Mouse (Mus musculus) midbrain, postnatal 0 days (tissue): Measurements from ENCODE around the gene Hgd. TPM values are rescaled to one million over a fixed set of nuclear protein-coding genes. Genes with fewer than 3 reads are reported as not detected.

ENCODE experiments used
- ATAC-seq: fragments of 200-750 bp; cut with Nextera tagmentation; 2 replicates; pipeline ENCODE4 v1.8.0; 2017; ENCODE audit warnings: moderate number of reproducible peaks, mild to moderate bottlenecking, moderate TSS enrichment, moderate library complexity; ENCODE audit not compliant: low FRiP score
- DNase-seq: peaks from one replicate; pipeline ENCODE4 v3.0.0-alpha.2; 2015; ENCODE audit warnings: low spot score
- H3K27ac ChIP-seq: fragments of 300-500 bp; sonication (generic); 2 replicates; pipeline ENCODE4 v1.5.1; 2014; ENCODE audit warnings: low read depth, mild to moderate bottlenecking, low read length, mixed read lengths
- H3K27me3 ChIP-seq: fragments of 300-500 bp; sonication (generic); 2 replicates; pipeline ENCODE4 v1.6.1; 2014; ENCODE audit warnings: low read length, control low read depth, mixed read lengths; ENCODE audit not compliant: insufficient read depth
- H3K36me3 ChIP-seq: fragments of 300-500 bp; sonication (generic); 2 replicates; pipeline ENCODE4 v1.6.1; 2014; ENCODE audit warnings: low read length, control low read depth, mixed read lengths; ENCODE audit not compliant: insufficient read depth
- H3K4me1 ChIP-seq: fragments of 300-500 bp; sonication (generic); 2 replicates; pipeline ENCODE4 v1.6.1; 2014; ENCODE audit warnings: mild to moderate bottlenecking, control low read depth, antibody characterized with exemption, low read length, mixed read lengths; ENCODE audit not compliant: insufficient read depth
- H3K4me2 ChIP-seq: fragments of 300-500 bp; sonication (generic); 2 replicates; pipeline ENCODE4 v1.6.1; 2014; ENCODE audit warnings: low read depth, mild to moderate bottlenecking, low read length, mixed read lengths; ENCODE audit not compliant: poor library complexity, severe bottlenecking
- H3K4me3 ChIP-seq: fragments of 300-500 bp; sonication (generic); 2 replicates; pipeline ENCODE4 v1.5.1; 2014; ENCODE audit warnings: low read depth, mild to moderate bottlenecking, low read length, moderate library complexity
- H3K9ac ChIP-seq: fragments of 300-500 bp; sonication (generic); replicated peaks from 2 replicates; pipeline ENCODE4 v1.6.1; 2014; ENCODE audit warnings: mild to moderate bottlenecking, low read length, moderate library complexity, mixed read lengths; ENCODE audit not compliant: poor library complexity, severe bottlenecking
- H3K9me3 ChIP-seq: fragments of 300-500 bp; sonication (generic); 2 replicates; pipeline ENCODE4 v1.6.1; 2016; ENCODE audit warnings: low read length, control low read depth
- CTCF ChIP-seq: IDR thresholded peaks from 2 replicates; pipeline ENCODE4 v1.5.1; 2016; ENCODE audit warnings: antibody characterized with exemption, mild to moderate bottlenecking
- WGBS: fragments of 180-500 bp; shearing (Covaris S2); extraction: QIAGEN DNeasy Blood & Tissue Kit; methylation state at CpG from one replicate; pipeline ENCODE4 v1.1.7; 2014; 5-methylcytosine and 5-hydroxymethylcytosine counted together
- polyA plus RNA-seq: library from polyadenylated mRNA; unstranded; fragments of >200 nt; fragmentation: Nextera tagmentation; extraction: Ambion mirVana; gene quantifications from 2 replicates; pipeline ENCODE4 v1.2.1, GENCODE M21; 2015
- total RNA-seq: library from RNA; depleted of rRNA; stranded (reverse); fragments of >200 nt; gene quantifications from 2 replicates; pipeline ENCODE4 v1.2.3, GENCODE M21; 2014

Gene Hgd
- total and polyA plus RNA-seq, 2 experiments from 2014 or later = 0.27 to 0.43 TPM

DNA sequence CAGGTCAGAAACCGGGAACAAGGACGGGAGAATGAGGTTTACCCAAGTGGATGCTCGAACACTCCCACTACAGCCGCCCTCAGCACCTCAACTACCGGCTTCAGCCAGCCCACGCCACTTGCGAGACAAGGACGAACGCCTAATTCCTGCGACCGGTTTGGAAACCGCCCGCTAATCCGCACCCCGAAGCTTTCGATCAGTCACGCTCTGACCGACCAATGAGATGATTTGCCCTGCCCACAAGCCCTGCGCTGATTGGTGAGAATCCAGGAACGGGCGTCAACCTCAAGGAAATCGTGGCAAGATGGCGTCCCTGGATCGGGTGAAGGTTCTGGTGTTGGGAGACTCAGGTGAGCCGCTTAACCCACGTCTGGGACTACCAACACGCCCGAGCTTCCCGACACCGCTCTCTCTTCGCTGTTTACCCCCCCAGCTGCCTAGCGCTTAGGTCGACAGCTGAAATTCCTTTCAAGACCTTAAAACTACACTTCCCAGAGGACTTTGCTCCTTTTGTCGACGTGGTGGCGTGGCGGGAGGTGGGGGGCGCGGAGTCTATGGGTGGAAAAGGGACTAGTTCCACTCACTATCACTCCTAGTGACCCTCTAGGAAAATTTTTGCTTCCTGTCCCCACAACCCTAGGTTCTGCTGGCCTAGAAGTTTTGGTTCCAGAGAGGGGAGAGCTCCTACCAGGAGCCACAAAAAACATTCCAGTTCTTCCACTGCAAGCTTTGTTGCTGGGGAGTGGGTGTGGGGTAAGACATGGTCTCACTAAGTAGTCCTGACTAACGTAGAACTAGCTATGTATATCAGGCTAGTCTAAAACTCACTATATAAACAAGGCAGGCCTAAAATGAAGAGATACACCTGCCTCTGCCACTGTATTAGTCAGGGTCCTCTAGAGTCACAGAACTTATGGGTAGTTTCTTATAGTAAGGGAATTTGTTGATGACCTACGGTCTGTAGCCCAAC lies 40.1 kb upstream of the Hgd start, which contains the start of the genes Gtf2e1 and Rabl3:
TSS of gene Gtf2e1 (minus strand) at position 179 of the 970 bp plus-strand sequence.
TSS of gene Rabl3 (plus strand) at position 275 of the 970 bp plus-strand sequence.
- Histone ChIP-seq H3K9me3 (no peaks in the 10 kb centered on the region), H3K36me3 (peaks cover 3% of the 10 kb centered on the region; the same call in 1 of the 2 replicates), H3K4me3 (peak within 1 kb of the TSS; percentile 58), H3K27ac (peak within 1 kb of the TSS; percentile 91), H3K4me1 (peaks cover 9% of the 10 kb centered on the region; the same call in 1 of the 2 replicates), H3K9ac (peak within 1 kb of the TSS; percentile 84), H3K27me3 (no peaks in the 10 kb centered on the region), H3K4me2 (peak within 1 kb of the TSS; percentile 78)
- WGBS = 2% methylated on average over 41 of the region's 41 CpGs
- DNase-seq (peak; percentile 99), ATAC-seq (peak; percentile 100)
- peak; percentile 33 for TF ChIP-seq CTCF

DNA sequence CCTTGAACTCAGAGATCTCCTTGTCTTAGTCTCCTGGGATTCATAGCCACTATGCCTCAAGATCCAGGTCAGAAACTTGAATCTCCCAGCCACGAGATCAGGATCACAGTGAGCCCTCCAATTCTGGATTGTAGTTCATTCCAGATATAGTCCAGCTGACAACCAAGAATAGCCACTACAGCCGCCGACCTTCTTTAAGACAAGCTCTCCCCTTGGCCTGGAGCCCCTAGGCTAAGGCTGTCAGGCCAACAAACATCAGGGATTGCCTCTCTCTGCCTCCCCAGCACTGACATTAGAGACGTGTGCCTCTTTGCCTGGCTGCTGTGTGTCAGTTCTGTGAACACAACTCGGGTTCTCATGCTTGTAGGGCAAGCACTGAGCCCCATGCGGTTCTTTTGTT lies 39.2 kb upstream of the Hgd start:
- Histone ChIP-seq H3K27me3 (no peaks in the 10 kb centered on the region), H3K4me3 (no peak overlapping the region), H3K4me1 (peaks cover 9% of the 10 kb centered on the region; the same call in 1 of the 2 replicates), H3K36me3 (peaks cover 3% of the 10 kb centered on the region; the same call in 1 of the 2 replicates), H3K9ac (no peak overlapping the region), H3K4me2 (no peak overlapping the region), H3K9me3 (no peaks in the 10 kb centered on the region), H3K27ac (no peak overlapping the region)
- DNase-seq = no peak
- ATAC-seq = no peak
- WGBS = 88% methylated on average over 6 of the region's 6 CpGs
- TF ChIP-seq CTCF = no peak

DNA sequence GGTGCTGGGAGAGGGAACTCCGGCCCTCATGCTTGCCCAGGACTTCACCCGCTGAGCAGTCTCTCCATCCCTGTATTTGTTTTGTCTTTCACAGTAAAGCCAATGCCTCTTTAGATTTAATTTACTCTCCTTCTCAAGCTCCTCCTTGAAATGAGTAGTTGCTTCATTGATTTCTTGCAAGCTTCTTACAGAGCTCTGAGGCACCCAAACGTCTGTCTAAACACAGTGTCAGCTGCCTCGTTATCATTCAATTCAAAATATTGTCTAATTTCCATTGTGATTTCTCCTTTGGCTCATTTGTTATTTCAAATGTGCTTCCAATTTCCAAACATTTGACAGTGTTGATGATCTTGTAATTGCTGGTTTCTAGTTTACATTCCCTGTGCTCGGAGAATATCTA lies 33.6 kb upstream of the Hgd start:
- no peak for ATAC-seq
- H3K27ac ChIP-seq = no peak overlapping the region
- H3K9ac ChIP-seq = no peak overlapping the region
- H3K9me3 ChIP-seq = no peaks in the 10 kb centered on the region
- no peak overlapping the region for H3K4me3 ChIP-seq
- no peak for DNase-seq
- H3K36me3 ChIP-seq = peaks cover 3% of the 10 kb centered on the region; the same call in 1 of the 2 replicates
- no peak overlapping the region for H3K4me2 ChIP-seq
- WGBS = 74% methylated on average over 5 of the region's 5 CpGs
- TF ChIP-seq CTCF = no peak
- H3K27me3 ChIP-seq = no peaks in the 10 kb centered on the region
- H3K4me1 ChIP-seq = no peaks in the 10 kb centered on the region

DNA sequence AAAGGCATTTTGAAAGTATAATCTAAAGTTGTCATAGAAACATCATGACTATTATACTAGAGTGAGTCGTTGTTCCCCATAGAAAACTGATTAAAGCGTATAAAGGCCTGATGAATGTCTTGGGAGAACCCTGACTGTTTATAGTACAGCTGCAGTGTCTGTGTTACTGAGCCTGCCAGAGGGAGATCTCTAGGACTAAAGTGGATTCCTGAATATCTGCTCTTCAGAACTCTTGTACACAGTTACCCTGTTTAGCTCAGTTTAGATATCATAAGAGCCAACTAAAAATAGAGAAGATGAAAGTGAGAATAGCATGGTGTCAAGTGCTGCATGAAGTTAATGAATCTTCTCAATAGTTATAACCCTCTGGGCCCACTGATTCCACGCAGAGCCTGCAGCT lies 29.7 kb upstream of the Hgd start:
- H3K27ac ChIP-seq = no peak overlapping the region

DNA sequence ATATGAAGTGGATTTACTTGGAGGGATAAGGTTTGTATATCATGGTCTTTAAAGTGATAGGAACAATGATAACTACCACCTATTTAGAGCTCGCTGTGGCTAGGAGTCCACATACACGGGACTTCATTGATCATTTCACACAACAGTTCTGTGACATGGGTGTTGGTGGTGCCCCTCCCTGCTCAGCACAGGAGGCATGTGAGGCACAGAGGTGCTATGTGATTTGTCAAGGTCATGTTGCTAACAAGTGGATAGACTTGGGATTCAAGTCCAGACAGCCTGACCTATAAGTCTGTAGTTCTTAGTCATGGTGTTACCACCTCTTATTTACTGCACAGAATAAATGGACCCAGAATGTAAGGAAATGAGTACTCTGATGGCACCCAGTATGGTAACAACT lies 29.0 kb upstream of the Hgd start:
- Histone ChIP-seq H3K27me3 (no peaks in the 10 kb centered on the region), H3K9ac (no peak overlapping the region), H3K27ac (no peak overlapping the region), H3K36me3 (no peaks in the 10 kb centered on the region), H3K4me3 (no peak overlapping the region), H3K9me3 (no peaks in the 10 kb centered on the region), H3K4me1 (no peaks in the 10 kb centered on the region), H3K4me2 (no peak overlapping the region)
- 86% methylated on average over 2 of the region's 2 CpGs for WGBS
- no peak for TF ChIP-seq CTCF
- ATAC-seq = no peak
- DNase-seq = no peak

More for the DNA sequence above, 29.7 kb upstream of the Hgd start:
- Histone ChIP-seq H3K4me3 (no peak overlapping the region), H3K9me3 (no peaks in the 10 kb centered on the region), H3K4me2 (no peak overlapping the region), H3K4me1 (no peaks in the 10 kb centered on the region), H3K9ac (no peak overlapping the region), H3K36me3 (no peaks in the 10 kb centered on the region), H3K27me3 (no peaks in the 10 kb centered on the region)
- WGBS = 35% methylated on average over 3 of the region's 3 CpGs
- no peak for TF ChIP-seq CTCF
- no peak for ATAC-seq
- no peak for DNase-seq

DNA sequence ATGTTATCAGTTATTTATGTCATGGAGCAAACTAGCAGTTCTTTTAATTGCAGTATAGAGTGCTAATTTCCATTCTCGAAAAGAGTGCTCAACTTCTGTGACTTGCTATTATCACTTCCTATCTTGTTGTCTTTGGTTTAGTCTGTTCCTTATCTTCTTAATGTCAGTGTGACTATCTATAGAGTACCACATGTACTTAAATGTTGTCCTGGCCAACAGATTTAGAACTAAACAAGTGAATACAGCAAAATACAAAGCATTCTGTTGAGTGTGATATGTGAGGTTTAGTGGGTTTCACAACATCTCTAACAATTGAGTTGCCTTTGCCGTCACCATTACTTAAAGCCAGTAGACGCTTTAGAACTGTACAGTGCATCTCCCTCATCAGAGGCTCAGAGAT lies 27.1 kb upstream of the Hgd start:
- H3K9ac ChIP-seq = no peak overlapping the region
- no peaks in the 10 kb centered on the region for H3K9me3 ChIP-seq
- H3K4me1 ChIP-seq = no peaks in the 10 kb centered on the region
- H3K4me2 ChIP-seq = no peak overlapping the region
- H3K4me3 ChIP-seq = no peak overlapping the region
- no peaks in the 10 kb centered on the region for H3K27me3 ChIP-seq
- H3K36me3 ChIP-seq = no peaks in the 10 kb centered on the region
- no peak for TF ChIP-seq CTCF
- no peak for ATAC-seq
- H3K27ac ChIP-seq = no peak overlapping the region
- WGBS = over 99% methylated on average over 3 of the region's 3 CpGs
- DNase-seq = no peak
